Mouse (Mus musculus): ENCODE measurements at regions not wholly inside any gene's neighbourhood (a gene's known extent, or its start where the extent isn't known, plus 50 kb on each side); places are given as distances from the start of the nearest gene placed in this dataset.

DNA sequence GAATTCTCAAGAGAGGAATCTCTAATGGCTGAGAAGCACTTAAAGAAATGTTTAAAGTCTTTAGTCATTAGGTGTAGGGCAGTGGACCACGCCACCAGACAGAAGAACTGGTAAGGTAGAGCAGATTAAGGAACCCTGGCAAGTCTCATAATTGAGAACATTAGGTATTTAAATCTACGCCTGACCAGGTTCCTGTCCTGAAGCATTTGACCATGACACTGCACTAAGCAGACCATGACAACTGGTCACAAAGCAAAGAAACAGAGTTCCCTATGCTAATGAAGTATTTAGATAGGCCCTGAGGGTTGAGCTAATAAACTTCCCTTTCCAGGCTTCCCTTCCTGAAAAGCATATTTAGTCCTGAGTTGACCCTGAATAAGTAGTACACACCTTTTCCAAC, 562.3 kb downstream of the Cdh11 start:
- Histone ChIP-seq H3K9me3 (ENCODE audit: control insufficient read depth, low read depth, low read length) (no peaks in the 10 kb centered on the region), H3K27me3 (ENCODE audit: control insufficient read depth, insufficient read depth, low read length) (no peaks in the 10 kb centered on the region), H3K4me2 (replicated peaks; ENCODE audit: low read depth, low read length) (no peak overlapping the region), H3K27ac (ENCODE audit: low read length) (no peak overlapping the region), H3K4me1 (ENCODE audit: control insufficient read depth, insufficient read depth, low read length) (no peaks in the 10 kb centered on the region), H3K4me3 (ENCODE audit: low read depth, low read length) (no peak overlapping the region), H3K36me3 (ENCODE audit: control insufficient read depth, insufficient read depth, low read length) (no peaks in the 10 kb centered on the region), H3K9ac (replicated peaks; ENCODE audit: low read depth, low read length) (no peak overlapping the region)
- no peak for ATAC-seq (ENCODE audit: insufficient number of reproducible peaks, insufficient read depth, low FRiP score, low read depth)
- WGBS: 85% methylated on average over 2 of the region's 2 CpGs

DNA sequence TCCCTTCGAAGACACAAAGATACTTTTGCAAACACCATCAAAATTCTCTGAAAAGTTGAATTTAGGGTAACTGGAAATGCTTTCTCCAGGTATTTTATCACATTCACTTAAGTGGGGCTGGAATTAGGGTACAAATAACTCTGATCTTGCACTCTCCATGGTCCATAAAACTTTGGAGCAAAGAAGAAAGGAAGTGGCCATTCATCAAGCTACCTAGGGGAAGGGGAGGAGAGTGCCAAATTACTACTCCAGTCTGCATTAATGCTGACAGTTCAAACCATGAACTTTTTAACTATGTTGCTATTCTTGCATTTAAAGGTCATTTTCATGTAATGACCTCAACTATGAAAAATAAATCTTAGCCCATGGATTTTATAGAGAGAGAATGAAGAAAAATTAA, 579.8 kb downstream of the Cdh11 start:
- no peaks in the 10 kb centered on the region for H3K4me1 ChIP-seq (ENCODE audit: control insufficient read depth, insufficient read depth, low read length)
- no peak overlapping the region for H3K4me3 ChIP-seq (ENCODE audit: low read depth, low read length)
- no peak overlapping the region for H3K4me2 ChIP-seq (replicated peaks; ENCODE audit: low read depth, low read length)
- H3K27ac ChIP-seq (ENCODE audit: low read length): no peak overlapping the region
- 84% methylated on average over 1 of the region's 1 CpGs for WGBS
- no peak for ATAC-seq (ENCODE audit: insufficient number of reproducible peaks, insufficient read depth, low FRiP score, low read depth)
- H3K27me3 ChIP-seq (ENCODE audit: control insufficient read depth, insufficient read depth, low read length): no peaks in the 10 kb centered on the region
- H3K36me3 ChIP-seq (ENCODE audit: control insufficient read depth, insufficient read depth, low read length): no peaks in the 10 kb centered on the region
- no peak overlapping the region for H3K9ac ChIP-seq (replicated peaks; ENCODE audit: low read depth, low read length)
- H3K9me3 ChIP-seq (ENCODE audit: control insufficient read depth, low read depth, low read length): no peaks in the 10 kb centered on the region

DNA sequence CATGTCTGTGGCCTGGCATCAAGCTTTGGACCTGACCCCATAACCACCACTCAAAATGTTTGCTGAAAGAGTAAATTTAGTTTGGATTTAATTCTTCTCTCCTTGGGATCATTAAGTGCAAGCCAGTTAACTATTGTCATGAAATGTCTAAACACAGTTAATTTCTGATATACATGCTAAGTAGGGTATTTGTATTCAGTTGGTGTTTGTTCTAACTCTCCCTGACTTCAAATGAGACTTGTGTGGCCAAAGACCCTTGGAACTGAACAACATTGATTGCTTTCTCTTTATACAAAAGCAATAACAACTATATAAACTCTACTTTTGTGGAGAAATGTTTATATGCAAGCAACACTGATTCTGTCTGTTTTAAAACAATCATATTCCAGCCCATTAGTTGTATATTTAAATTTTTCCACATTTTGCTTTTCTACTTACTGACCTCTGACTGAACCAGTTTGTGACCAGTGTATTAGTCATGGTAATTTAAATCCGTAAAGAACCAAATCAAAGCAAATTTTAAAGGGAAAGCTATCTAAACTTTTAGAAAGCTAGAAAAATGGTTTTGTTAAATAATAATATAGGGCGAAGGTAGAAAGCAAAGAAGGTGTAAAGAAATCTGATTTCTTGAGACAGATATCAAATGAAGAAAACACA, 625.8 kb downstream of the Cdh11 start:
- no peaks in the 10 kb centered on the region for H3K4me1 ChIP-seq (ENCODE audit: control insufficient read depth, insufficient read depth, low read length)
- H3K27ac ChIP-seq (ENCODE audit: low read length): no peak overlapping the region
- H3K9ac ChIP-seq (replicated peaks; ENCODE audit: low read depth, low read length): no peak overlapping the region
- no peaks in the 10 kb centered on the region for H3K27me3 ChIP-seq (ENCODE audit: control insufficient read depth, insufficient read depth, low read length)
- H3K4me2 ChIP-seq (replicated peaks; ENCODE audit: low read depth, low read length): no peak overlapping the region
- 76% methylated on average over 2 of the region's 2 CpGs for WGBS
- no peak for ATAC-seq (ENCODE audit: insufficient number of reproducible peaks, insufficient read depth, low FRiP score, low read depth)
- no peaks in the 10 kb centered on the region for H3K36me3 ChIP-seq (ENCODE audit: control insufficient read depth, insufficient read depth, low read length)
- H3K4me3 ChIP-seq (ENCODE audit: low read depth, low read length): no peak overlapping the region
- H3K9me3 ChIP-seq (ENCODE audit: control insufficient read depth, low read depth, low read length): no peaks in the 10 kb centered on the region

DNA sequence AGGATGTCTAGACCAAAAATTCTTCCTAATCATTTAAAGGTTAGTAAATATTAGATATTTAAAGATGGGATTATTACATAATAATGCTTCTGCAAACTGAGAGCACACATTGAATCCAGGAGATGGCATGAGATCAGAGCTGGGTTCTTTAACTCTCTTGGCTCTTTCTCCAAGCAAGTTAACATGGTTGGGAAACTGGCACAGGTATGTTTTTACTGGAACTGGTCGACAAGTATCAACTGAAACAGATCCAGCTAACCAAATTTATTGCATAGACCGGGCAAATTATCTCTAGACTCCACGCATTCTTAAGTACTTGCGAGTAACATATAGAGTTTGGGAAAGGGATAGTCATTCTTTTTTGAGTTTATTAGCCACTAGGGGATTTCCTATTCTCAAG, 666.8 kb downstream of the Cdh11 start:
- WGBS: 80% methylated on average over 4 of the region's 4 CpGs
- no peak overlapping the region for H3K27ac ChIP-seq (ENCODE audit: low read length)
- ATAC-seq (ENCODE audit: insufficient number of reproducible peaks, insufficient read depth, low FRiP score, low read depth): no peak
- H3K9ac ChIP-seq (replicated peaks; ENCODE audit: low read depth, low read length): no peak overlapping the region
- H3K4me3 ChIP-seq (ENCODE audit: low read depth, low read length): no peak overlapping the region
- H3K9me3 ChIP-seq (ENCODE audit: control insufficient read depth, low read depth, low read length): no peaks in the 10 kb centered on the region
- no peaks in the 10 kb centered on the region for H3K27me3 ChIP-seq (ENCODE audit: control insufficient read depth, insufficient read depth, low read length)
- no peak overlapping the region for H3K4me2 ChIP-seq (replicated peaks; ENCODE audit: low read depth, low read length)
- H3K4me1 ChIP-seq (ENCODE audit: control insufficient read depth, insufficient read depth, low read length): no peaks in the 10 kb centered on the region
- no peaks in the 10 kb centered on the region for H3K36me3 ChIP-seq (ENCODE audit: control insufficient read depth, insufficient read depth, low read length)

DNA sequence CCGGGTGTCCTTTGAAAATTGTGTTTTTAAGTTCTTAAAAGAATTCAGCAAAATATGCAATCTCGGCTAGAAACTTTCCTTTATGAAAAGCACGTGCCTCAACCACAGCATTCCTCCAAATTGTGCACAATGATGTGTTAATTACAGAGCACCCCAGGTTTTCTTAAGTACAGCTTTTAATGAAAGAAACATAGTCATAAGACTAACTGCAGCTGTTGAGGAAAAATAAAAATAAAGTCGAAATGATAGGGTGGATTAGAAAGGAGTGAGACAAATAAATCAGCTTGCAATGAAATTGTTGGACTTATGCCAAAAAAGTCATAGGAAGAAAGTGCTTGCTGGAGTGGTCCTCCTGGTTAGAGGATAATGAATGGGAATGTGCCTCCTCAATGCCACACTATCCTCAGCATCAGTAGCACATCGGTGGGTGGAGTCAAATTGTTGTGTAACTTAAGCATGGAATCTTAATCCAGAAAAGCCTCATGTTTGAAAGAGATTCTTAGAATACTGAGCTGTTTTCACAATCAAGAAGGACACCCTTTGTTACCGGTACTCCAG, 668.5 kb downstream of the Cdh11 start:
- Histone ChIP-seq H3K4me3 (ENCODE audit: low read depth, low read length) (no peak overlapping the region), H3K9ac (replicated peaks; ENCODE audit: low read depth, low read length) (no peak overlapping the region), H3K36me3 (ENCODE audit: control insufficient read depth, insufficient read depth, low read length) (no peaks in the 10 kb centered on the region), H3K27me3 (ENCODE audit: control insufficient read depth, insufficient read depth, low read length) (no peaks in the 10 kb centered on the region), H3K9me3 (ENCODE audit: control insufficient read depth, low read depth, low read length) (no peaks in the 10 kb centered on the region), H3K27ac (ENCODE audit: low read length) (no peak overlapping the region), H3K4me1 (ENCODE audit: control insufficient read depth, insufficient read depth, low read length) (no peaks in the 10 kb centered on the region), H3K4me2 (replicated peaks; ENCODE audit: low read depth, low read length) (no peak overlapping the region)
- 52% methylated on average over 6 of the region's 6 CpGs for WGBS
- 0 out of 2 replicates have a peak, but pooled peaks have one; percentile 28 for ATAC-seq (ENCODE audit: insufficient number of reproducible peaks, insufficient read depth, low FRiP score, low read depth)

DNA sequence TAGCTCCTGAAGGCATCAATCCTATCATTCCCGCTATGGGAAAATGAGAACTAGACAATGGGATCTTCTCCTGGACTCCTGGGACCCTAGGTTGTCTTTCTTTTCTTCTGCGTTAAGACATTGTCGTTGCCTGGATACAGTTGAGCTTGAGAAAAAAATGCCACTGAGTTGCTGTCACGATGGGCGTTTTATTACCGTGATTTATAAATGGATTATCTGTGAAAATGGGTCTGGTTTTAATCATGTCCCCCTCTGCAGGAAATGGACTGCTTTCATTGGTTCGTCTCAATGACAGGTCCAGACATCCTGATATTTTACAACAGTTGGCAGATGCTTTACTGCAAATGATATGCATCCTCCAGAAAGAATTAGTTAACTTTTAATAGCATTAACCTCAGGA, 681.7 kb downstream of the Cdh11 start:
- Histone ChIP-seq H3K27ac (ENCODE audit: low read length) (no peak overlapping the region), H3K9me3 (ENCODE audit: control insufficient read depth, low read depth, low read length) (no peaks in the 10 kb centered on the region), H3K4me2 (replicated peaks; ENCODE audit: low read depth, low read length) (no peak overlapping the region), H3K36me3 (ENCODE audit: control insufficient read depth, insufficient read depth, low read length) (no peaks in the 10 kb centered on the region), H3K27me3 (ENCODE audit: control insufficient read depth, insufficient read depth, low read length) (no peaks in the 10 kb centered on the region), H3K4me3 (ENCODE audit: low read depth, low read length) (no peak overlapping the region), H3K4me1 (ENCODE audit: control insufficient read depth, insufficient read depth, low read length) (no peaks in the 10 kb centered on the region), H3K9ac (replicated peaks; ENCODE audit: low read depth, low read length) (no peak overlapping the region)
- no peak for ATAC-seq (ENCODE audit: insufficient number of reproducible peaks, insufficient read depth, low FRiP score, low read depth)
- 48% methylated on average over 7 of the region's 7 CpGs for WGBS

DNA sequence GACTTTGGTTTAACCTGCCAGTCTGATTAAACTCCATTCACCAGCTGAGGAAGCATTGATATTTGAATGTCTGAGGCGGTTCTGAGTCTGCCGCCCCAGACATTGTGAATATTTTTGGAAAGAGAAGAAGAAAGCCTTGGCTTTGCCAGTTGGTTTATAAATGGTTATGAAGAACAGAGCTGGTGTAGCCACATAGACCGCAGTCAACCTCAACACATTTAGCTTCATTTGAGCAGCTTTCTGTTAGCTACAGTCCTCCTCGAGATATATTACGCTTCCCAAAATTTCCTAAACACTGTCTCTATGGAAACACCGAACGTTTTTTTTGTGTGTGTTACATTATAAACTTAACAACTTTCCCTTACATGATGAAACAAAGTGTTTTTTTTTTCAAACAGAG, 688.7 kb downstream of the Cdh11 start:
- Histone ChIP-seq H3K4me2 (replicated peaks; ENCODE audit: low read depth, low read length) (no peak overlapping the region), H3K9ac (replicated peaks; ENCODE audit: low read depth, low read length) (no peak overlapping the region), H3K9me3 (ENCODE audit: control insufficient read depth, low read depth, low read length) (no peaks in the 10 kb centered on the region), H3K4me1 (ENCODE audit: control insufficient read depth, insufficient read depth, low read length) (no peaks in the 10 kb centered on the region), H3K27ac (ENCODE audit: low read length) (no peak overlapping the region), H3K27me3 (ENCODE audit: control insufficient read depth, insufficient read depth, low read length) (no peaks in the 10 kb centered on the region), H3K4me3 (ENCODE audit: low read depth, low read length) (no peak overlapping the region), H3K36me3 (ENCODE audit: control insufficient read depth, insufficient read depth, low read length) (no peaks in the 10 kb centered on the region)
- WGBS: 78% methylated on average over 7 of the region's 7 CpGs
- ATAC-seq (ENCODE audit: insufficient number of reproducible peaks, insufficient read depth, low FRiP score, low read depth): no peak

DNA sequence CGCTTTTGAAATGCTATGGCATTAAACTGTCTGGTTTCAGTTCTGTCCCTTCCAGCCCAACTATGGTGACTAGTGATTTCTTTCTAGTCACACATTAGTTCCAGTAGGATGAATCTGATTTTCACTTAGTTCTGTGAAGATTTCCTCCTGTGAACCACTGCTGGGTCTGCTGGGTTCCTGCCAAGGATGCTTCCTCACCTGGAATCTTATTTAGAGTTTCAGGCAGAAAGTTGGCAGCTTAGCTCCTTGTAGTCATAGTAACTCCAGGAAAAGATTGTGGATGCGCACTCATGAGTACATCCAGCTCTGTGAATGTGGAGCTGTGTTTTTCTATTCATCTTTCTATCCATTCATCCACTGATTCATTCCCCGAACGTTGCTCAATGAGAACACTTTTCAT, 699.5 kb downstream of the Cdh11 start:
- Histone ChIP-seq H3K9ac (replicated peaks; ENCODE audit: low read depth, low read length) (no peak overlapping the region), H3K9me3 (ENCODE audit: control insufficient read depth, low read depth, low read length) (no peaks in the 10 kb centered on the region), H3K4me3 (ENCODE audit: low read depth, low read length) (no peak overlapping the region), H3K36me3 (ENCODE audit: control insufficient read depth, insufficient read depth, low read length) (no peaks in the 10 kb centered on the region), H3K4me1 (ENCODE audit: control insufficient read depth, insufficient read depth, low read length) (no peaks in the 10 kb centered on the region), H3K27ac (ENCODE audit: low read length) (no peak overlapping the region), H3K27me3 (ENCODE audit: control insufficient read depth, insufficient read depth, low read length) (no peaks in the 10 kb centered on the region), H3K4me2 (replicated peaks; ENCODE audit: low read depth, low read length) (no peak overlapping the region)
- ATAC-seq (ENCODE audit: insufficient number of reproducible peaks, insufficient read depth, low FRiP score, low read depth): no peak
- 85% methylated on average over 4 of the region's 4 CpGs for WGBS

DNA sequence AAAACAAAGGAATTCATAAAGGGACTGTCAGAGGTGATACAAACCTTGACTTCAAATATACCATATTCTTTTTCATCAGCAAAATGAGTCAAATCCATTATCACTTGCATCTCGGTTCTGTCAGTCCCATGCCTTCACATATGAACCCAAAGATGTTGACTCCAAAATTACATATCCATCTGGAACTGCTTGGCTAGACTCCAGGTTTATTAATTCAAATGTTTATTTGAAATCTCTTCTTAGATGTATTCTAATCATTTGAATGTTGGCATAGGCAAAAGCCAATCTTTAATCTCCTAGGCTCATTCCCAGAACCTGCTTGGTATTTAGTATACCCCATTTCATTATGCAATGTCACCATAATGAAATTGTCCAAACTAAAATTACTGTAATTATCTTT, 709.8 kb downstream of the Cdh11 start:
- Histone ChIP-seq H3K9ac (replicated peaks; ENCODE audit: low read depth, low read length) (no peak overlapping the region), H3K4me3 (ENCODE audit: low read depth, low read length) (no peak overlapping the region), H3K27ac (ENCODE audit: low read length) (no peak overlapping the region), H3K4me1 (ENCODE audit: control insufficient read depth, insufficient read depth, low read length) (no peaks in the 10 kb centered on the region), H3K9me3 (ENCODE audit: control insufficient read depth, low read depth, low read length) (no peaks in the 10 kb centered on the region), H3K4me2 (replicated peaks; ENCODE audit: low read depth, low read length) (no peak overlapping the region), H3K36me3 (ENCODE audit: control insufficient read depth, insufficient read depth, low read length) (no peaks in the 10 kb centered on the region), H3K27me3 (ENCODE audit: control insufficient read depth, insufficient read depth, low read length) (no peaks in the 10 kb centered on the region)
- 76% methylated on average over 1 of the region's 1 CpGs for WGBS
- ATAC-seq (ENCODE audit: insufficient number of reproducible peaks, insufficient read depth, low FRiP score, low read depth): no peak
